Mouse (Mus musculus): Measurements from ENCODE around the gene Cnp.
"Not testable (repeated sequence)": the region's sequence is repeated elsewhere in the genome, so short reads cannot be mapped to it uniquely, and the experiment has no call there.

Cnp gene

GRCm38 (mm10) chr11:100588462-100588861 lies 13.8 kb downstream of the Cnp start:
- no peak for DNase-seq (ENCODE audit: low spot score)

- no peak for DNase-seq (ENCODE audit: low spot score)
These were observed 17.8 kb downstream of the Cnp start for GRCm38 (mm10) chr11:100592346-100593046.

- DNase-seq (ENCODE audit: low spot score) = no peak
These were observed 19.9 kb downstream of the Cnp start for GRCm38 (mm10) chr11:100594608-100595007.

GRCm38 (mm10) chr11:100595533-100595932 lies 20.8 kb downstream of the Cnp start:
- DNase-seq (ENCODE audit: low spot score) = no peak

- DNase-seq (ENCODE audit: low spot score) = no peak
These were observed 23.4 kb downstream of the Cnp start for GRCm38 (mm10) chr11:100598074-100598473.

GRCm38 (mm10) chr11:100601372-100601771 lies 26.7 kb downstream of the Cnp start:
- no peak for DNase-seq (ENCODE audit: low spot score)

GRCm38 (mm10) chr11:100603155-100603554 lies 28.5 kb downstream of the Cnp start:
- no peak for DNase-seq (ENCODE audit: low spot score)

- no peak for DNase-seq (ENCODE audit: low spot score)
These were observed 29.1 kb downstream of the Cnp start for GRCm38 (mm10) chr11:100603813-100604212.

- DNase-seq (ENCODE audit: low spot score) = no peak
These were observed 29.8 kb downstream of the Cnp start for GRCm38 (mm10) chr11:100604321-100605005.

- DNase-seq (ENCODE audit: low spot score) = no peak
These were observed 30.7 kb downstream of the Cnp start for GRCm38 (mm10) chr11:100605451-100605850.

GRCm38 (mm10) chr11:100607121-100607520 lies 32.4 kb downstream of the Cnp start:
- DNase-seq (ENCODE audit: low spot score) = no peak

- no peak for DNase-seq (ENCODE audit: low spot score)
These were observed 34.1 kb downstream of the Cnp start for GRCm38 (mm10) chr11:100608796-100609195.

- DNase-seq (ENCODE audit: low spot score) = no peak
These were observed 34.8 kb downstream of the Cnp start for GRCm38 (mm10) chr11:100609355-100609996.

- DNase-seq (ENCODE audit: low spot score) = no peak
These were observed 35.4 kb downstream of the Cnp start for GRCm38 (mm10) chr11:100609997-100610680.

GRCm38 (mm10) chr11:100611627-100612026 lies 36.9 kb downstream of the Cnp start:
- DNase-seq (ENCODE audit: low spot score) = no peak

- DNase-seq (ENCODE audit: low spot score) = peak; percentile 50
These were observed 38.5 kb downstream of the Cnp start for GRCm38 (mm10) chr11:100613241-100613640.

GRCm38 (mm10) chr11:100616332-100616731 lies 41.6 kb downstream of the Cnp start:
- DNase-seq (ENCODE audit: low spot score) = no peak

GRCm38 (mm10) chr11:100616836-100617235 lies 42.1 kb downstream of the Cnp start:
- not testable (repeated sequence) for DNase-seq (ENCODE audit: low spot score)

- no peak for DNase-seq (ENCODE audit: low spot score)
These were observed 42.8 kb downstream of the Cnp start for GRCm38 (mm10) chr11:100617480-100617879.

- peak; percentile 87 for DNase-seq (ENCODE audit: low spot score)
These were observed 44.2 kb downstream of the Cnp start, which contains the start of gene Nkiras2 for GRCm38 (mm10) chr11:100618761-100619484. TSS of gene Nkiras2 (plus strand) at chr11:100619244.

GRCm38 (mm10) chr11:100619485-100619975 lies 44.8 kb downstream of the Cnp start:
- DNase-seq (ENCODE audit: low spot score) = peak; percentile 98

GRCm38 (mm10) chr11:100619982-100620381 lies 45.3 kb downstream of the Cnp start, which contains the start of gene Dnajc7:
TSS of gene Dnajc7 (minus strand) at chr11:100620168.
- DNase-seq (ENCODE audit: low spot score) = no peak
